Mouse (Mus musculus): ENCODE data around the gene Hbq1b.
"Not testable (repeated sequence)": the region's sequence is repeated elsewhere in the genome, so short reads cannot be mapped to it uniquely, and the experiment has no call there.

Gene Hbq1b

DNA sequence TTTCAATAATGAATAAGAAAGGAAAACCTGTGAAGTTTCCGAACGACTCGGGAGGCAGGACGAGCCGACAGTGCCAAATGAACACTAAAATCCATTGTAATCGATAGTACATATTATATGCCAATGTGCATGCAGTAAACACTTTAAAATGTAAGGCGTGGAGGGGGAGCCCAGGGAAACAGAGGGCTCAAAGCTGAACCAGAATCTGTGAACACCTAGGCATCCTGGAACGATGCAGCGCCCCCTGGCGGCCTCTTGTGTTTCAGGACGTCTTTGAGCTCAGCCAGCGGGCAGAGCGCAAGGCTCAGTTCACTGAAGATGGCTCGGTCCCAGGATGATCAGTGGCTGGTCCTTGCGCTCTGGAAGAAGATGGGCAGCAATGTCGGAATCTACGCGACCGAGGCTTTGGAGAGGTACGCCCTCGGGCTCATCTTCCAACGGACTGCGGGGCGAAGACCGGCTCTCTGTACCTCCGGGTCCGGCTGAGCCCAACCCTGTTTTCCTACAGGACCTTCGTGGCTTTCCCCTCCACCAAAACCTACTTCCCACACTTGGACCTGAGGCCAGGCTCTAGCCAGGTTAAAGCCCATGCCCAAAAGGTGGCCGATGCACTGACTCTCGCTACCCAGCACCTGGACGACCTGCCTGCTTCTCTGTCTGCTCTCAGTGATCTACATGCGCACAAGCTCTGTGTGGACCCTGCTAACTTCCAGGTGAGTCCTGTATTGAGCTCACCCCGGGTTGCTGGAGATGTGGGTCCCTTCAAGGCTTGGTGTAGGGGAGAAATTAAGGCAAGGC, at the start of gene Hbq1b:
Hbq1b (plus strand) TSS at position 271 of the 798 bp plus-strand sequence.
- DNase-seq (ENCODE audit: extremely low read depth, low read depth) = not testable (repeated sequence)

DNA sequence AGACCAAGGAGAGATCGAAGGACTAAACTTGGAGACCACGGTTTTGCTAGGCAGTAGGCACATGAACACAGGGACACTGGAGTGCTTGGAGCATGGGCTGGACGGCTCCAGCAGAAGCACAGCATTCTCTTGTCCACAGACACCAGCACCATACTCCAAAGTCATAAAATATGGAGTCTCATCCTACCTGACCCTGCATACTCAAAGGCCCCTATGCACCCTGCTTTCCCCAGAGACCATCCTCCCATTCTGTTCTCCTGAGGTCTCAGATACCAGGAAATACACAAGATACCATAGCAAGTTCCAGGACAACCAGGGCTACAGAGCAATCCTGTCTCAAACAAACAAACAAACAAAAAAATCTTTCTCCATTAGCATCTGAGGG, 49.4 kb upstream of the Hbq1b start:
- no peak for DNase-seq (ENCODE audit: extremely low read depth, low read depth)

DNA sequence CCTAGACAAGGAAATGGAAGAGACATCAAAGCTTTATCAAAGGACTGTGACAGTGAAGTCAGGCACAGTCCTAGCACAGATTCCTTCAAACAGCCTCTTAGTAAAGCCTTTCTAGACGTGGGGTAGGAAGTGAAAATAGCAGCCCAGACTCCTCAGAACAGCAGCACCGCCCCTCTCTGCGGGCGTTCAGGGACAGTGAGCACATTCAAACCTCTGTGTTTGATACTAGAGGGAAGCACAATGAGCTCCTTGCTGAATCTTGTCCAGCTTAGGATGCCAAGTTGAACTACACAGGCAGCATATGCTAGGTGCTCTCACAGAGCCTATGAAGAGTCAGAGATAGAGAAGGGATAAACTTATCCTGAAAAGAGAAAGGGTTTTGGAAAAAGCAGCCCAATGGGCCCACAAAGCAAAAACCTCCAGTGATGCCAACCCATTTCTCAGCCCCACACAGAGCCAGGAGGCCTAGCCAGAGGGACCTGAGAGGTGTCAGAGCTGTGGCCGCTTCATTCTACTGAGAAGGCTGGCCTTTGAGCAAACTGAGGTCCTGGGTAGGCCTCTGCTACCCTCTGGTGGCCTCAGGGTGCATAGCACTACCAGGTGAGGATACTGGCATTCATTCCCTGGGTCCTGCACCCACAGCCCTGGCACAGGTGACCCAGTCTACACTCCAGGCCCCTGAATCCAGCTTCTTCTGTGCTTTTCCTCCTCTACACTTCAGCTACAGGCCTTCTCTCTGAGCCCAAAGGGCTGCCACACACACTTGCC, 48.5 kb upstream of the Hbq1b start:
- DNase-seq (ENCODE audit: extremely low read depth, low read depth) = no peak

DNA sequence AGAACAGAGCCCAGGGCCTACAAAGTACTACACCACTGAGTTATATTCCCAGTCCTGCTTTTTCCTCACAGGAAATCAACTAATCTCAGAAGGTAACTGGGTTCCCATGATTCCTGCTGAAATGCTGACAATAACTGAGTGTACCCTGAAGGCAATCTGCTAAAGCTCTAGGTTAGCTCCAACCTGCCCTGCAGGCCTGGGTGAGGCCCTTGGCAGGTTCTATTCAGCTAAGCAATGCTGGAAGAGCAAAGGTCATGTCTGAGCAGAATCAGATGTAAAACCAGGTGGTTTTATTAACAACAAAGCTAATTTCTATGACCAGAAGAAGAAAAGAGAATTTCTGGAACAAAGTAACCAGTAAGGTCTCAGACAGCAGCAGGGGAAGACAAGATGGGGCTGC, 45.4 kb upstream of the Hbq1b start:
- DNase-seq (ENCODE audit: extremely low read depth, low read depth) = no peak

DNA sequence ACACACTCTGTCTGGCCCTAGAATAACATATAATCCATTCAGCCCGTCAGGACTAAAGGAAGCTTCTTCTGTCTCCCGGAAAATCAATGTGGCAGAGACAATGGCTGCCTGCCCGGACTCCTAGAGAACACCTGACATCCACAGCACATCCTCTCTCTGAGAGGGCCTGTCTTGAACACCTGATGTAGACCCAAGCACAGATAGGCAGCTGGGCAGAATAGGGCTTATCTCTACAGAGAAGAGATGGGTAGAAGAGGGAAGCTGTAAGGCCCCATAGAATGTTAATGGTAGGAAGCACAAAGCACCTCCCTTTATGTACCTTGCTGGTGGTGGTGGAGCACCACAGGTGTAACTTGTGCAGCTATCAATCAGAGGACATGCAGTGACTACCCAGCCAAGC, 44.6 kb upstream of the Hbq1b start:
- DNase-seq (ENCODE audit: extremely low read depth, low read depth) = no peak

DNA sequence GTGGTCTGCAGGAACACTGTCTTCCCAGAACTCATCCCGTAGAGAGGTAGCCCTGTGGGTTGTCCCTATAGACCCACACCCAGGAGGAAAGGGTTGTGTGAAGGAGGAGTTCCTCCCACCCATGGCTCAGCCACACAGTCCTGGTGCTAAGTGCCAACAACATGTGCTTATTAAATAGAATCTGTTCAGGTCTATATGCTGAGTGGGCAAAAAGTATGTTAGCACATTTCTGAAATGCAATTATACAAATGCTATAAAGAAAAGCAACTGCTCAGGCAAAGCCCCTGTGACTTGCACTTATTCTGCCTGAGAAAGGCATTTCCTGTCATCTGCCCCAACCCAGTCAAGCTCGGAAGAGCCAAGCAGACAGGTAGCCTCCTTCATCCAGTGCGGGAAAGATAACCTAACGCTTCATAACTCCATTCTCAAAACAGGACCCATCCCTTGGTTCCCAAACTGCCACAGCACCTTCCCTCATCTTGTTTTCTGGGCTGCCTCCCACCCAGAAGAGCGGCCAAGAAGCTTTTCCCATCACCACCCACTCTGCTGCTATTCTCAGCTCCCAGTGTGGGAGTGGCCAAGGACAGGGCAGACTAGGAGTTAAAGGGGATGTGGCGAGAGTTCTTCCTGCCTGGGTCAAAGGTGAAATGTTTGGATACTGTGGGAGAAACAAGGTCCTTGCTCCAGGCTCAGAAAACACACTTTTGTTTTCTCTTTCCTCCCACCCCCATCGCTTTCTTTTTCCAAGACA, 43.4 kb upstream of the Hbq1b start:
- DNase-seq (ENCODE audit: extremely low read depth, low read depth) = no peak

DNA sequence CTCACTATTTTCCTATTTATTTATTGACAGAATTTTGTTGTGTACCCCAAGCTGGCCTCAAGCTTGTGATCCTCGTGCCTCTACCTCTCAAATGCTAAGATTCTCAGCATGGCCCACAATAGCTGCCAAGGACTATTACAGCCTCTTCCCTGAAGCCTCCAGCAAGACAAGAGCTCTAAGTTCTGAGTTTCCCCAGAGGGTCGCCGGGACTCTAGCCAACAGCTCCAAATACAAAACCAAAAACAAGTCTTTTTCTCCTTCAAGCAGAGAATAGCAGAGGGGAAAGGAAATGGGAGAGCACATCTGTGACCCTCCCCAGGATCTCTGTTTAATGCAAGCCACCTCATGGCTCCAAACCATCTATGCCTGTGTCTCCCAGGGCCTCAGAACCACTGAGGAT, 42.7 kb upstream of the Hbq1b start:
- no peak for DNase-seq (ENCODE audit: extremely low read depth, low read depth)

DNA sequence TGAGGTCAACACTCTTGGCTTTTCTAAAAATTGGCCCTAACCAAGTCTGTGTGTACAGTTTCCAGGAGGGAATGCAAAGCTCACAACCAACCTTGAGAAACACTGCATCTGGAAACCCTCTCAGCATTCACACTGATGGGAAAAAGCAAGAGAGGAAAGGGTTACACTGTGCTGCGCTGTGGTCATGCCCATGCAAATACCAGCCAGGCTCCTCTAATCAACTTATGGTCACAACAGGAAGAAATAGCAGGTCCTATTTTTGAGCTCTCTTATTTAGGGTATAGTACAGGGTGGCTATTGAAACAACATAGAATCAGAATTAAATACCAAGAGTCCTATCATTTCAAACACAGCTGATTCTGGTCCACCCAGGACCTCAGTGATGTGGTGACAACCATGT, 42.1 kb upstream of the Hbq1b start:
- DNase-seq (ENCODE audit: extremely low read depth, low read depth) = no peak

DNA sequence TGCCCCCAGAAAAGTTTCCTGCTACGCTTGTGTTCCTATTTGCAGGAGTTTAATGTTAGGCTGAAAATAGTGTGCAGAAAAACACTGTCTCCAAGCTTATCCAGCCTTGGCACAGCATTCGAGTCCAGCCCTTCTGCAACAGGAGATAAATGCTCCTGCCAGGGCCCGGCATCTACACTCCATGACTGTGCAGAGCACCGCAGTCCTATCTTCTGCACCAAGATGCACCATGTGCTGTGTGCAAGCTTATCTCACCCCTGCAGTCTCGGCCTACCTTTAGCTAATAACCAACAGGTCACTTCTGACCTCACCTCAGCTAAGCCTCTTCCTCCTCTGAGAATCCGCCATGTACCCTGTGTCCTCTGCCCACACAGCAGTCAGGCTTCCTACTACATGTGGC, 41.2 kb upstream of the Hbq1b start:
- peak; percentile 88 for DNase-seq (ENCODE audit: extremely low read depth, low read depth)

DNA sequence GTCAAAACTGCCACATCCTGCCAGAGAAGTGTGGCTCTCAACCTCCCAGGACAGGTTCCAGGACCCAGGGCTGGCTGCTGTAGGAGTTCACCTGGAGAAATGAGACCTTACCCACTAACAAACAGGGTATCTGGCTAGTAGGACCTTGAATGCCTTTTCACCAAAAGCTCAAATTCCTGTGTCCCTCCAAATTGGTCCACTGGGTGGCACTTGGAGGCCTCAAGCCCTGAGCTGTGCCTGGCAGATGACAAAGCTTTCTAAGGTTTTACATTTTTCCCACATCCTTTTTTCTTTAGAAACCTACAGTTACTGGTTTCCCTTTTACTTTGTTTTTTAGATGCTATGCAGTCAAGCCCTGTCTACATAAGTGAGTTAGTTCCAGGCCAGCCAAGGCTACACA, 39.7 kb upstream of the Hbq1b start:
- no peak for DNase-seq (ENCODE audit: extremely low read depth, low read depth)

DNA sequence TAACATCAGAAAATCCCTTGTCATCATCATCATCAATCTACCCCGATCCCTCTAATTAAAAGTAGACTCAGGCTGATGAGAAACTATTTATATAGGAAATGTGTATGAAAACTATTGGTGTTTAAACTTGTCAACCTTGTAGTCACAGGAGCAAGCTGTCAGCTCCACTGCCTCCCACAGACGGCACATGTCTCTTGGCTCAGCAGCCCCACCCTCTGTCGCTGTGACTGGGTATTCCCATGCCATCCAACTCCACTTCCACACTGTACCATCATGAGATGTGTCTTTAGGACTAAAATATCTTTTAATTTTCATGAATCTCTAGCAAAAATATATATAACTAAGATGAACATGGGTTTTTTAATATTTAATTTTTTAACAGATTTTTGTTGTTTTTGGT, 38.4 kb upstream of the Hbq1b start:
- DNase-seq (ENCODE audit: extremely low read depth, low read depth) = no peak

DNA sequence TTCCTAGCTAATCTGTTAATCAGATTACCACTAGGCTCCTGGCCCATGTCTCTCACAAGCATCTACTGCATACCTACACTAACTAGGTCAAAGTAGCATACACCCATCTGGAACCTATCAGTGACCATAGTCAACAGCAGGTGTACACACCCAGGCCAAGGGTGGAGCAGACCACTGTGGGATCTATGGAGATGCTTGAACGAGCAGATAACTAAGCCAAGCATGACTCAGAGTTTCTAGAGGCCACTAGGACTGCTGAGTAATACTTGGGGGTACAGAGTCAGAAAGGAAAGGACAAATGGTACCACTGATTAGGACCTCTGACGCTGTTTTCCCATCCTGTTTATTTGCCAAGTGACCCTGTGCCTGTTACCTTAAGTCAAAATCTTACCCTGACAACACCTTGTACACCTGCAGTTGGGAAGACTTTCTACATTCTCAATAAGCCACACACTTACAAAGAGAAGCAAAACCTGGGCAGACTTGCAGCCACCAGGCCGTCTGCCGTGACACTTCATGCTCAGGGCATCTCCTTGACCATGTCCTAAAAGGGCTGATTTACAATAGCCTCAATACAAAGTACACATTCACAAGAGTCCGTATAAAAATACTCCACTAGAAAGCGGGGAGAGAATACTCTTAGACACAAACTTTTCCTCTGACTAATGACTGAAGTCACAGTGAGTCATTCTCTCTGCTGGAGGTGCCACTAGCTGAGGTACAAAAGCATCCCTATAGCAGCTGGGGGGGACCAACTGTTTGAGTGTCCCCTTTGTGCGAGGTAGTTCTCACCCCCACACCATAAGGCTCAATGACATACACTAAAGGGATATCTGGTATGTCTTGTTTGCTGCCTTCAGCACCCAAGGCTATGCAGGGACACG, 35.6 kb upstream of the Hbq1b start:
- peak; percentile 82 for DNase-seq (ENCODE audit: extremely low read depth, low read depth)

DNA sequence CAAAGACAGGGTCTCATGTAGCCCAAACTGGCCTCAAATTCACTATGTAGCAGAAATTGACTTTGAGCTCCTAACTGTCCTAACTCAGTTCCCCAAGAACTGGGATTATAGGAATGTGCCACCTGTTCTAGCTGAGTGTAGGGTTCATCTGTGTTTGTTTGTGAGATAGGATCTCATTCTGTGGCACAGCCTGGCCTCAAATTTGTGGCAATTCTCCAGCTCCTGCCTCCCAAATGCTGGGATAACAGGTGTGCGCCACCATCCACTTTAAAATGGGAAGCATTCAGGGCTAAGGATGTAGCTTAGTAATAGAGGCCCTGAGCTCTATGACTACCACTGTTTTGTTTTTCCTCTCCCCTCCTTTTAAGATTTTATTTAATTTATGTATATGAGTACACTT, 33.6 kb upstream of the Hbq1b start:
- no peak for DNase-seq (ENCODE audit: extremely low read depth, low read depth)

DNA sequence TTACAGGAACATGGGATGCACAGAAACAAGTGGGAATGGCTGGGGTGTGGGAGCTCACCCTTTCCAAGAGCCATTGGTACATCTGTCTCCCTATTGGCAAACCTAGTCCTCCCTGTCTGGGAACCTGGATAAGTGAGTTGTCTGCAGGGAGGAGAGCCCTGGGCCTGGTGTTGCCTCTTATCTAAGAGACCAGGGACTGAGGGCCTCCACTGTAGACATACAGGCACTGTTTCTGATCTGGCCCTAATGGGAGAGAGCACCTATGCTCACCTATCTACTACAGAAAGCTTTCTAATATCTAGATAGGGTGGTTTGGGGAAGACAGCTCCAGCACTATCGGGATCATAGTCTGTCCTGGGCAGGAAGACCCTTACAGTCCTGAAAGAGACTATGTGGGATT, 30.6 kb upstream of the Hbq1b start:
- no peak for DNase-seq (ENCODE audit: extremely low read depth, low read depth)

DNA sequence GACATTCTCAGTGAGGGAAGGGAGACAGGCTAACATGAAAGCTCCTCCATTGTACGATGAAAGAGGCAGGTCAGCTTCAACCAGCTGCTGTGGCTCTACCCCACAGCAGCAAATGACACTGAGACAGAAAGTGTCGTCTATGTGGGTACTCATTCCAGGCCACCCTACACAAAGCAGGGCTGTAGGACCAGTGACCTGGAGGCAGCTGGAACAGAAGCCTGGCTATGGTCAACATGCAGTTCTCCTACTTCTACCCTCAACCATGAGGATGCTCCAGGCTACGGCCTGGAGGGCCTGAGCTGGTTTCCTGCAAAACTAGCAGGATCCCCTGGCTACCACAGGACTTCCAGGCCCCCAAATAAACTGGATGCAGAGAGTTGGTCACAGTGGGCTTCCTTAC, 30.2 kb upstream of the Hbq1b start:
- DNase-seq (ENCODE audit: extremely low read depth, low read depth) = no peak

DNA sequence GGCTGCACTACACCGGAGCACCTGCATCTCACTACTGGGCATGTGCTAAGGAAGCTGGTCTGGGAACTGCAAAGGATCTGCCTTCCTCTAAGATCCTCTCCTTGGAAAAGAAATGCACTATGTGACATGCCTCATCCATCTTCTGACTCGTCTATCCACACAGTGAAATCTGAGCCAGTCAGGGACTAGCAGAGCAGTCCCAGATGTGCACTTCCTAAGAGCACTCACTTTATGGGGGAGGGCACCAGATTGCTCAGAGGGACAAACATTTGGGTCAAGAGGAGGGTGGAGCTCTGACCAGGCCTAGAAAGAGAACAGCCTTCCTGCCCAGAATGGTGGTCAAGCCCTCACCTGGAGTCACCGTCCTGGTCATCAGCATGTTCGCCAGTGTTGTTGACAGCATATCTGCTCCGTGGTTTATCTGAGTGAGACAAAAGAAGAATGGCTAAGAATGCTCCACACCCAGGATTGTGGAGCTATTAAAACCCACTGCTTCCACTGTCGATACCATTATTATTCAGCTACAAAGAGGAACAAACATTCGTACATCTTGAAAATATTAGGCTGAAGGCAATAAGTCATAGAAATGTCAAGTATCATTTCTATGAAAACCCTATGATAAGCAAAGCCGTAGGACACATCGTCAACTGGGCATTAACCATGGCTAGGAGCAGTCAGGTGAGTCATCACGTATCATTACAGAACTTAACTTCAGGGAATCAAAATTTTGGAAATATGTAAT, 23.9 kb upstream of the Hbq1b start:
- no peak for DNase-seq (ENCODE audit: extremely low read depth, low read depth)

DNA sequence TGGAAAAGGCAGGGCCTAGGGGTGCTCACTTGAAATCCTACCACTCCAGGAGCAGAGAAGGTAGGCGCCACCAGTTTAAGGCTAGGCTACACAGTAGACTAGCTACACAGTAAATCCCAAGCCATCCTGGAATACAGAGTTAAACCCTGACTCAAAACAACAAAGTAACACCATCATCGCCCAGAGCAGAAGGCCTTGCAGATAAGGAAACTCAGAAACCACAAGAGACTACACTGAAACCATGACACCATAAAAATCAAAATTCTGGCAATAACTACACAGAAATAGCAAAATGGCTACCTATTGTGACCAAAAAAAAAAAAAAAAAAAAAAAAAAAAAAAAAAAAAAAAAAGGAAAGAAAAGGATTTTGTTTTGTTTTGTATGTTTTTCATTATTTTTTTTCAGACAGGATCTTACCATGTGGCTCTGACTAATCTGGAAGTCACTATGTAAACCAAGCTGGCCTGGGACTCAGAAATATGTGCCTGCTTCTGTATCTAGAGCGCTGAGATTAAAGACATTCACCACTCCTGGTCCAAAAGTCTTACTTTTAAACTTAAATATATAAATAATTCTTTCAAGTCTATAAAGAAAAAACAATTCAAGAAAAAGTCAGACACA, 21.5 kb upstream of the Hbq1b start:
- DNase-seq (ENCODE audit: extremely low read depth, low read depth) = peak; percentile 88

DNA sequence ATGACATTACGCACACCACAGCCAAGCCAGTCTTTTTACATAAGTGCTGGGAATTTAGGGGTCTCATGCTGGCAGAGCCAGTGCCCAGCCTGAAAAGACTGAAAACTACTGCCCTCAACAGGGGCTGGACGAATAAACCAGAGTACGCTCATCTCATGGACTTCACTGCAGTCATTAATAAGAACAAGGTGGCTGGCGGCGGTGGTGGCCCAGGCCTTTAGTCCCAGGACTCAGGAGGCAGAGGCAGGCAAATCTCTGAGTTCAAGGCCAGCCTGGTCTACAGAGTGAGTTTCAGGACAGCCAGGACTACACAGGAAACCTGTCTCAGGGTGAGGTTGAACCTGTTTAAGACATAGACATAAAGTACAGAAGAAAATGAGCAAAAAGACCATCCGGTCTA, 20.6 kb upstream of the Hbq1b start:
- DNase-seq (ENCODE audit: extremely low read depth, low read depth) = no peak

DNA sequence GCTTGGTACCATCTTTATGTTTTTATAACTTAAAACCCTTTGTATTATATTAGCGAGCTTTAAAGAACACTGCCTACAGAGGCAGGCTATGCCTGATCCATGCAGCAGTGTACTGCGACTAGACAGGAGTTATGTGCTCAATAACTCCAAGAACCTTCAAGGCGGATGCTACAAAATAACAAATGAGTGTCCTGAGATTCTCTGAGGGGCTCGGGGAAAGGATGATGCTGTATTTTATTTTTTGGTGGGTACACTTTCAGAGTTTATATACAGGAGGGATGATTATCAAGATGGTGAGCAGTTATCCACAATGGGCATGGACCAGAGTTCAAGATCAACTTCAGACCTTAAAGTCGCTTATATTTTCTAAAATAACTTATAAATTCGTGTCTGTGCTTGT, 20.0 kb upstream of the Hbq1b start:
- no peak for DNase-seq (ENCODE audit: extremely low read depth, low read depth)
